ENCODE assay signal across 8 mouse cellular contexts in genomic region chr2:56114469-56114868, GRCm38 (mm10).
DNase-seq lines count a peak whose midpoint lies in the region; ATAC-seq lines count a peak whose summit lies in the region.

No protein-coding gene starts in this region.

- no peak for ATAC-seq in monocyte, adult 5-6 weeks (replicated peaks; ENCODE audit: insufficient number of reproducible peaks, low FRiP score, low TSS enrichment, poor library complexity, severe bottlenecking)

- peak; percentile 17 to 65 for DNase-seq in cerebellum, postnatal 14 days
- DNase-seq in cerebellum, adult 8-10 months, result no peak
- DNase-seq in ovary, postnatal 14 days (ENCODE audit: low spot score), result peak; percentile 26
- no peak for DNase-seq in ovary, adult 18-20 months (ENCODE audit: low spot score)
- DNase-seq in forelimb bud, embryonic 11.5 days (ENCODE audit: low read depth, low spot score), result peak; percentile 60
- DNase-seq in left cerebral cortex, adult 9 months (ENCODE audit: low spot score in 2 of 2), result peak; percentile 13 to 38
- DNase-seq in right cerebral cortex, adult 2 months (ENCODE audit: low spot score in 2 of 2), result peak; percentile 53 to 67

Comparison
In these comparisons a context has a peak if more than half of its experiments do, and no peak if none do; other contexts are left out.
1. DNase-seq: peak in cerebellum, postnatal 14 days (2 of 2), ovary, postnatal 14 days (single experiment), forelimb bud, embryonic 11.5 days (single experiment), left cerebral cortex, adult 9 months (2 of 2) and right cerebral cortex, adult 2 months (2 of 2); none in cerebellum, adult 8-10 months (single experiment) and ovary, adult 18-20 months (single experiment).